Mouse (Mus musculus): ENCODE results near the gene Fggy.

- TF ChIP-seq CTCF (IDR thresholded peaks at IDR 0.05; ENCODE audit: extremely low read depth, insufficient read depth, insufficient read length, insufficient replicate concordance) (no peak), POLR2A (IDR thresholded peaks at IDR 0.05; ENCODE audit: low read depth, low read length) (no peak)
Observed at GRCm38 (mm10) chr4:95579183-95579582, 21.9 kb downstream of the Fggy start.
